Mouse (Mus musculus) frontal cortex, adult 2 months (tissue): Measurements from ENCODE around the gene Ndufaf3. TPM values are rescaled to one million over a fixed set of nuclear protein-coding genes. Genes with fewer than 3 reads are reported as not detected.
A peak's percentile ranks its signal among the peaks of the same experiment; 100 is the strongest.
"Not testable (repeated sequence)": the region's sequence is repeated elsewhere in the genome, so short reads cannot be mapped to it uniquely, and the experiment has no call there.

Experiments used
- DNase-seq, 2 experiments: peaks; one replicate each; pipeline ENCODE4 v3.0.0; 2022; ENCODE audit warnings: low spot score in 1 of 2; ENCODE audit errors: extremely low spot score in 1 of 2
- polyA plus RNA-seq: library from polyadenylated mRNA; depleted of rRNA; stranded (reverse); fragments of >200 nt; gene quantifications from 2 replicates; pipeline ENCODE4 v1.2.3, GENCODE M21; 2012; rRNA removed

The Ndufaf3 gene
- polyA plus RNA-seq: 61.2 and 63.4 TPM in 2 replicates

DNA sequence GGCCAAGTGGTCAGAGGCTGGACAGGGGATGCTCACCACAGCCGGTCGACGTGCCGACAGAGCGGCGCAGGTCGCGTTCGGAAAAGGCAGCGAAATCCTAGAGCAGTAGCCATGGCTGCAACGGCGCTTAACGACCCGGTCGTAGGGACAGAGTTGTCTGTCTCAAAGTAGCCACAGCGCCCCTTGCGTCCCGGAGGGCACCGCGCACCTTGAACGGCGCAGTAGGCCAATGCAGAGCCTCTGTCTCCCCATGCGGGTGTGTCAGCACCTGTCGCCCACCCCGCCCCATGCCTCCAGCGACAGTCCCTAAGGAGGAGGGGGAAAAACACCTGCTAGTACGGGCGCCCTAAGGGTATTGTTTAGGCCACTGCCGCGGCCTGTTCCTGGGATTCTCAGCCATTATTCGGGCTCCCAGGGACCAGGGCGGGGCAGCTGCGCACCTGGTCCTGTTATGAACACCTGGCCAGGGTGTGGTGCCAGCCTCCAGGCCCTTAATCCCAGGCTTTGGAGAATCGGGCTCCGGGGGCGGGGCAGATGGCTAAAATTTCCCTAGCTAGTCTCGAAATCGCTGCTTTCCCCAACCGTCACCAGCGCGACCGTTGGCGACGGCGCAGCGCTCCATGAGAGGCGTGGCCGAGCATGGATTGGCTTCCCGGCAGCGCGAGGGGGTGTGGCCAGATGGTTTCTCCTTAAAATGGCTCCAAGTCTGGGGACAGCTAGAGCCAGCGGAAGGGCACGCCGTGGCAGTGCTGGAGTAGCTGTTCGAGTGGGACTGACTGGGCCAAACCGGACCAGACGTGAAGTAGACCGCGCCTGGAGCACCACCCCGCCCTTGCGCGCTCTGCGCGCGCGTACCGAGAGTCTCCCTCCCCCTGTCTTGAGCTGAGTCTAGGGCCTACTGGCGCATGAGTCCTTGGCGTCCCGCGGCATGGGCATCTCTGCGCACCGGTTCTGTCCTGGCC lies at the start of gene Ndufaf3:
Ndufaf3 (minus strand) TSS at position 620 of the 962 bp plus-strand sequence.
- DNase-seq: peak; percentile 92 to 97

DNA sequence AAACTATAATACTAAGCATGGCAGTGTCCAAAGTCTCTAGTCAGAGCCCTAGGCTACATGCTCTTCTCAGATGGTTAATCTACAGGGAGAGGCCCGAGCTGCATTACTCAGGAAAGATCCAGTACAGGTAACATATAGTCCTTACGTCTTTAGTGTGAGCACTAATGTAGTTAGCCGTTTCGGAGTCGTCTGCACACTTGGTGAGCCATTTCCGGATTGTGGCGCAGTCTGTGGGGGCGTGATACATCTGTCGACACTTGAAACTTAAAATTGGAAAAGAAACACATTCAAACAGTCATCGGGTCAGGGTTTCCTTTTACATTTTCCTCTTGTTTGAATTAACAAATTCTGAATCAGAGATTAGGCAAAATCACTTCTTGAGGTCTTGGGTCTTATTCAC lies 44.3 kb upstream of the Ndufaf3 start:
- peak in 1 of 2 experiments; percentile 70 for DNase-seq

DNA sequence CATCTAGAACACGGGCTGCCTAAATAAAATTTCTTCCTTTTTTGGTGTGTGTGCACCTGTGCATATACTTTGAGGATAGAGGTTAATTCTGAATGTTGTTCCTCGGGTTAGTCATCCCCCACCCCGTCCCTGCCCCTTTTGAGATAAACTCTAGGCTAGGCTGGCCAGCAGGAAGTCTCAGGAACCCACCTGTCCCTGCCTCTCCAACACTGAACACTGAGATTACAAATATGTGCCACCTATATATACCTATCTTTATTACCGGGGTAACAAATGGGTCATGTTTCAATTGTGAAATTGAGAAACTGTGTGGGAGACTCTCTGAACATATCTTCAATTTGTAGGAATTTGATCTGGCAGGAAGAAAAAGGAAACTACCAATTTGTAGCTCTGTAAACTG lies 41.7 kb upstream of the Ndufaf3 start:
- DNase-seq: no peak

DNA sequence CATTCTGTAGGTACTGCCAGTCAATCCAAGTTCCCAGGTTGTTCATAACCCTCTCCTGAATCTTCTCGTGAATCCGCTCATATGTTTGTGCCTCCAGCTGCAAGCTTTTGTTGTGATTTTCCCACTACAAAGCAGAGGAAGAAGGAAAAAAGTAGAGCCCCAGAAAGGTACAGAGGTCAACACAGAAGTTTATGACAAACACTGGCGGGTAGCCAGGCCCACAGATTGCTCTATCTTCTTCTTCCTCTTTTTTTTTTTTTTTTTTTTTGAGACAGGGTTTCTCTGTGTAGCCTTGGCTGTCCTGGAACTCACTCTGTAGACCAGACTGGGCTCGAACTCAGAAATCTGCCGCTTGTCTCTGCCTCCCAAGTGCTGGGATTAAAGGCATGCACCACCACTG lies 40.7 kb upstream of the Ndufaf3 start:
- not testable (repeated sequence) for DNase-seq

DNA sequence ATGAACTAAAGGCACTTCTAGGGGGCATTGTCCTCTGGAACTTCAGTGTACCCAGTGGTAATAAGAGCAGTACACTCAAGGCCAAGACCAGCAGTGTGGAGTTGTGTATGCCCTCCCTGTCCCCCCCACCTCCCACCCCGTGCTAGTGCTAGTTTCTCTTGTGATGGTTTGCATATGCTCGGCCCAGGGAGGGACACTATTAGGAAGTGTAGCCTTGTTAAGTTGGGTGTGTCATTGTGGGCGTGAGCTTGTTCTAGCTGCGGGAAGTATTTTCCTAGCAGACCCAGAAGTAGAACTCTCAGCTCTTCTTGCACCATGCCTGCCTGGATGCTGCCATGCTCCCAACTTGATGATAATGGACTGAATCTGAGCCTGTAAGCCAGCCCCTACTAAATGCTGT lies 34.8 kb upstream of the Ndufaf3 start:
- no peak for DNase-seq

DNA sequence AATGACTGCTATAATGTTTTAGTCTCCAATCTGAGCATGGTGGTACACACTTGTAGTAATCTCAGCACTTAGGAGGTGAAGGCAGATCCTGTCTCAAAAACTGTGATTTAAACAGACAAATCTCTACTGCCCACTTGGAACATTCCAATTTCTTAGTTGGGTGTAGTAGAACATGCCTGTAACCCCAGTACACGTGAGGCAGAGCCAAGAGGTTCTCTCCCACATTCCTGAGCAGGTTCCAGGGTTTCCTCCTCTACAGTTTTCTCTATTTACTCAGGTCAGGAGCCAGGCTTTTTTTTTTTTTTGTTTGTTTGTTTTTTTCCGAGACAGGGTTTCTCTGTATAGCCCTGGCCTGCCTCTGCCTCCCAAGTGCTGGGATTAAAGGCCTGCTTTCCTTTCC lies 32.8 kb upstream of the Ndufaf3 start:
- no peak for DNase-seq

DNA sequence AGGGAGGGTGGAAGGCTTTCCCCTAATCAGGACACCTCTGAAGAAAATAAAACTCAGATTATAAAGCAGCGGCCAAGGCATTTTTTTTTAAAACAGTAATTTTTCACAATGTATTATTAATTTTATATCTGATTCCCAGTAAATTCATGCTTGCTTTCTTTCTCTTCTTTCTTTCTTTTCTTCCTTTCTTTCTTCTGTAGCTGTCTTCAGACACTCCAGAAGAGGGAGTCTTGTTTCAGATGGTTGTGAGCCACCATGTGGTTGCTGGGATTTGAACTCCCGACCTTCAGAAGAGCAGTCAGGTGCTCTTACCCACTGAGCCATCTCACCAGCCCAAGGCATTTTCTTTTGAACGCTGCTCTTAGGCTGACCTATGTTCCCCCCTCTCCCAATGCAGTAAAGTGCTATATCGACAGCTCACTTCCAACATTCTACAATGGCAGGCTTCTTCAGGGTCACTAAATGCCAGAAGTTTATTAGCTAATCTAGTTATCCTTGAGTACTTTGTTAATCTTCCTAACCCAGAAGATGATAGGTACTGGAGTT lies 31.9 kb upstream of the Ndufaf3 start:
- DNase-seq: no peak

DNA sequence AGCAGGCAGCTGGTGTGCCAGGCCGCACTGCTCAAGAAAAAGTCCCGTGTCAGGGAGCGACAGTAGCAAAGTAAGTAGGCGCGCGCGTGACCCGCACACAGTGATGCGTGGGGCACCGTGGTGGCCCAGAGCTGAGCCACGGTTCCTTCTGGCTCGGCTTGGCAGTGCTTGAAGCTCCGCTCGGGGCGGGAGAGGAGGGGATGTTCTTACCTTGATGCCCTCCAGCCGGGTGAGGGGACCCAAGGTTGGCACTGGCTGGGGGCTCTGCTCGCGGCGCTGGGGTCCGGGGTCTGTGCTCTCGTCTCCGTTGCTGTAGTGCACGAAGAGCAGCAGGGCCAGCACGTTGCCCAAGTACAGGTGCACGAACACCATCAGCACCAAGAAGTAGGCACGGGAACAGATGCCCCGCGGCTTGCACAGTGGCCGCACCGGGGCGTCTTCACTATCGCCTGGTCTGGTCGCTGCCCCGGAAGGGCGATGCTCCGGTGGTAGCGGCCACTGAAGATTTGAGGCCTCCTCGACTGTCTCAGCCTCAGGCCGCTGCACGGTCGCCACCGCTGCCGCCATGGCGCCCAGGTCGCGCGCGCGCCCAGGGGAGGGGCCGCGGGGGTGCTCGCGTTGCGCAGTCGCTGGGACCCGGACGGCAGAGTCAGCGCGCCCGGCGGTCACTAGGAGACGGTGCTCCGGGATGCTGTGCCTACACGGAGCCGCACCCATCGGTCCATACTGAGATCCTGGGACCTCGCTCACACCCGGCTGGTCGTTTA lies 29.9 kb upstream of the Ndufaf3 start, which contains the start of gene P4htm:
P4htm (minus strand) TSS at position 670 of the 767 bp plus-strand sequence.
- DNase-seq: peak in 1 of 2 experiments; percentile 80

DNA sequence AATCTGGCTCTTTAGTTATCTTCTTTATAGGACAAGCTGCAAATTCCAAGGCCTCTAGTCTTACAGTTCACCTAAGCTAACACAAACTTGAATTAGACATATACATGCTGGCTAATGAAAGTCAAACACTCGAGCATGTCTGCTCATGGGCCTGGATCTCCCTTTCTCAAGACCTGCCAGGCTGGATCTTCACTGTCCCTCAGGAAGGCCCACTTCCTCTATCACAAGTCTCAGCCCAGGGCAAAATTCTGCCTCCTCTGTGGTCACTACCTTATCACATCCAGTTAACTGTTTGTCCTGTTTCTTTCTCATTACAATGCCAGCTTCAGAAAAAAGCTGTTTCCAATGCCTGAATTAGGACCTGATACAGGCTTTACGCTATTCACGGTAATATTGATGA lies 27.1 kb upstream of the Ndufaf3 start:
- no peak for DNase-seq

DNA sequence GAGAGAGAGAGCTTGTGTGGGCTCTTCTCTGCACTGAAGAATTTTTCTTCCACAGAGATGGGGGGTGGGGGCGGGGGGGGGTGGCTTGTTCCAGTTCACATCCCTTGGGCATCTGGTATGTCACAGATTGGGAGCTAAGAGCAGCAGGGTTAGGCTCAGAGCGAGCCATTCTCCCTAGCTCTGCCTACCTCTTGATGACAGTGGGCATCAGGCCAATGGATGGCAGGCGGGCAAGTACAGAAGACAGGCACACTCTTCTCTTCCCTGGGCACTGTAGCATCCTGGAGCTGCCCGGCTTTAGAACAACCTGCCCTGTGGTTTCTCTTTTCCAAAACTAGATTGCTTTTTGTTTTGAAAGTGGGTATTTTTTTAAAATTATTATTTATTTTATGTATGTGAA lies 24.2 kb upstream of the Ndufaf3 start:
- no peak for DNase-seq

DNA sequence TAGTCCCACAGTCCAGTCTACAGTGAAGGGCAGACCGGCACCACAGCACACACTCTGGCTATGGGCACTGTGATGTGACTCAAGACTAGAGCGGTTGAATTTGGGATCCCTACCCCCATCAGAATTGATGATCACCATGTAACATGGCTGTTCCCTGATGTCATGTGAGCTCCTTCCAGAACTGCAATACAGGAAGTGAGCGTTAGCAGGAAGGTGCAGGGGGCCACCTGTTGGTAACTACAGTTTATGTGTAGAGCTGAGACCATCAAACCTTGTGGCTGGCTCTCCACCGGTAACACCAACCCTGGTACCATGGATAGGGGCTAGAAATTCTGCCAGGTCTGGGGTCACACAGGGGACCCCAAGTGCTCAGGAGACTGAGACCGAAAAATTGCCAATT lies 22.0 kb upstream of the Ndufaf3 start:
- DNase-seq: no peak

DNA sequence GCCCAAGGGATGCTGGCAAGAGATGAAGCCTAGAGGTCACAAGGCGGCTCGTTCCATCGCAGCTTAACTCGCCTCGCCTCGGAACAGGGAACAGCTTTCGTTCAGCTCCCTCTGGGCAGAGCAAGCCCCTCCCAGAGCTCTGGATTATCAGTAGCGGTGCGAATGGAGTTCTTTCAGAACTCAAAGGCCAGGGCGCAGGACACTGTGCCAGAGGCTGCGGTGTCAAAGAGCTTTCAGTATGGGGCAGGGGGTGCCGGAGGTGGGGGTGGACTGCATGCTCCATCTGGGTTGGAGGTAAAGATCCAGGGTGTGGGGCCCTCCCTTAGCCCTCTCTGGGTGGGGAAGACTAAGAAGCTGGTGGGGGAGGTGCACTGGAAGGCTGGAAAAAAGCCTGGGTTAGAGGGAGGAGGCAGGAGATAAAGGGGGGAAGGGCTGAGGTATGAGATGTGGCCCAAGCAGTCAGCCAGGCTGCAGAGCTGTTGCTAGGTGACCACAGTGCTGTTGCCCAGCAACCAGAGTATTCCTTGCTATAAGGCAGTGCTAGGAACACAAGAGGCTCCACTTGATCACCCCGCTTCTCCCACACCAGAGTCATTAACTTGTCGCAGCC lies 20.4 kb upstream of the Ndufaf3 start:
- peak; percentile 90 to 93 for DNase-seq

DNA sequence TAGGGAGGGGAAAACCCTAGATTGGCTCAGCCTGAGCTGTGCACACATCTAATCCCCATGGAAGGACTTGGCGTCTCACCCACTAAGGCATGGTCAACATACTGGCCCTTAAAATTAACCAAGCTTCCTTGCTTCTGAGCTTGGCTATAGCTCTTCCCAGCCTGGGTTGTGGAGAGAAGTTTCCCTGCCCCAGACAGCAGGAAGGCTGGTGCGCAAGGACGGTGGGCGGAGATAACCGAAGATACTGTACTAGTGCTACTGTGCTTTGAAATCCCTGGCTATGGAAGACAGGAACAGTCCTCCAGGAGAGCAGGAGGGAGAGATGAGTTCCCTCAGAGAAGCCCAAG lies 12.1 kb upstream of the Ndufaf3 start:
- DNase-seq: no peak

DNA sequence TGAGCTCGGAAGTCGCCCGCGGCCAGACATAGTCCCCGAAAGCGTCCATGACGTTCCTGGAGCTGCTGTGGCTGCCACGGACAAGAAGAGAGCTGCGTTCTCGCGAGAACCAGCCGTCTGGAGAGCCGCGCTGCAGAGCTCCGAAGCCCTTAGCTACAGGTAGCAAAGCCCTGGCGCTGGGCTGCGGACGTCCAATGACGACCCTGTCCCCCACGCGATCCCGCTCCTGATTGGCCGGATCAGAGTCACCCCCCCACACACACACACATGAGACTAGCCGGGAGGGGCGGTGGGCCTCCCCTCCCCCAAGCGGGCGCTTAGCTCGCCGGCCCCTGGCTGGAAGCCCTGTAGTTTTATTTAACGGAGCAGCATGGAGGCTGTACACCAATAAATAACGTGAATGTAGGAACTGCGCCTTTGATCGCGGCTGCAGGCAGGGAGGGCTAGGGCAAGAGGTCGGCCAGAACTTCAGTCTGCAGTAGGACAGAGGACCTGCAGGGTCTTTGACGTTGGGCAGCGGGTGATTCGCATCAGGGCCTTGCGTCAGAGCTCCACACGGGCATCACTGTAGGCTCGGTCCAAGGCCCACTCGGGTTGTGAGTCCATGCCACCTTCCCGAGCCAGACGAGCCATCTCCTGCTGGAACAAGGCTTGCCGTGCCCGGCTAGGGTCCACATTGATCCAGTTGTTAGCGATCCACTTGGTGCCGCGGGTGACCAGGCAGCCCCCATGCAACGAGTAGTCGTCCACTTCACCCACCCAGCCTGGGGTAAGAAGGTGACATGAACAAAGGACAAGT lies 11.5 kb upstream of the Ndufaf3 start, which contains the start of gene Wdr6:
Wdr6 (minus strand) TSS at position 195 of the 799 bp plus-strand sequence.
- peak; percentile 89 to 90 for DNase-seq

DNA sequence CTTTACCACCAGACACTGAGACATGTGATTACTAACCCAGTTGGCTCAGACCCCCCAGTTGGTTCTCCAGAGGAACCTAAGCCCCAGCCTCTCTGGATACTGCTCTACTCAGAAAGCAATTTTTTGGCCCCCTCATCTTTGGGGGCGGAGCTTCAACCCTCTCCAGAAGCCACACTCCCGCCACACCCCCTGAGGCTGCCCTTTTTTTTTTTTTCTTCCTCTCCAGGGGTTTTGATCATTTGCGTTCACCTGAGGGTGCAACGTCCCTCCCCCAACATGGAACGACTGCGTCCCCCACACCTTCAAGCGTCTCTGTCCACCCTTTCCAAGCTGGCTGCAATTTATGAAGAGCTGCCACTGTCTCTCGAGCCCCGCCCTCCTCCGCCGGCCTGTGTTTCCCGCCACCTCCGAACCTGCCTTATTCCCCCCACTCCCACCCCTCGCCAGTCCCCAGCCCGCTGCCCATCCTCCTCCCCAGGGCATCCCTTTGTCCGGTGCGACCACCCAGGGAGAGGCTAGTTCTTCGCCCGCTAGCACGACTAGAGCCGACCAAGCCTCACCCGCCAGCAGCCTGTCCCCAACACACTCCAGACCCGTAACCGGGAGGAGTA lies 10.8 kb upstream of the Ndufaf3 start:
- DNase-seq: no peak

DNA sequence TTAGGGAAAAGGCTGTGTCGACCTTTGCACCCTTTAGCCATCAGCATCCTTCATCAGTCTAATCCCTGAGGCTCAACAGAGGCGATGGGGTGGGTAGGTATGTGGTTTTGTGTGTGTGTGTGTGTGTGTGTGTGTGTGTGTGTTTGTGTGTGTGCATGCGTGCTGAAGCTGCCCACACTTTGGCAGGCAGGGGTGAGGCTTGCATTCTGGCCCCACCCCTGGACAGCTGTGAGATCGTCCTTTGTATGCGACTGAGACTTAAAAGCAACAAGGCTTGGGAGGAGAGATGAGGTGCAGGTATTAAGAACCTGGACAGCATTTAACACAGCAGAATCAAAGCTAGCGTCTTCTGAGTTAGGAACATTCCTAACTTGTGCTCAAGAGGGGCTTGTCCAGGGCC lies 9.8 kb upstream of the Ndufaf3 start:
- no peak for DNase-seq

DNA sequence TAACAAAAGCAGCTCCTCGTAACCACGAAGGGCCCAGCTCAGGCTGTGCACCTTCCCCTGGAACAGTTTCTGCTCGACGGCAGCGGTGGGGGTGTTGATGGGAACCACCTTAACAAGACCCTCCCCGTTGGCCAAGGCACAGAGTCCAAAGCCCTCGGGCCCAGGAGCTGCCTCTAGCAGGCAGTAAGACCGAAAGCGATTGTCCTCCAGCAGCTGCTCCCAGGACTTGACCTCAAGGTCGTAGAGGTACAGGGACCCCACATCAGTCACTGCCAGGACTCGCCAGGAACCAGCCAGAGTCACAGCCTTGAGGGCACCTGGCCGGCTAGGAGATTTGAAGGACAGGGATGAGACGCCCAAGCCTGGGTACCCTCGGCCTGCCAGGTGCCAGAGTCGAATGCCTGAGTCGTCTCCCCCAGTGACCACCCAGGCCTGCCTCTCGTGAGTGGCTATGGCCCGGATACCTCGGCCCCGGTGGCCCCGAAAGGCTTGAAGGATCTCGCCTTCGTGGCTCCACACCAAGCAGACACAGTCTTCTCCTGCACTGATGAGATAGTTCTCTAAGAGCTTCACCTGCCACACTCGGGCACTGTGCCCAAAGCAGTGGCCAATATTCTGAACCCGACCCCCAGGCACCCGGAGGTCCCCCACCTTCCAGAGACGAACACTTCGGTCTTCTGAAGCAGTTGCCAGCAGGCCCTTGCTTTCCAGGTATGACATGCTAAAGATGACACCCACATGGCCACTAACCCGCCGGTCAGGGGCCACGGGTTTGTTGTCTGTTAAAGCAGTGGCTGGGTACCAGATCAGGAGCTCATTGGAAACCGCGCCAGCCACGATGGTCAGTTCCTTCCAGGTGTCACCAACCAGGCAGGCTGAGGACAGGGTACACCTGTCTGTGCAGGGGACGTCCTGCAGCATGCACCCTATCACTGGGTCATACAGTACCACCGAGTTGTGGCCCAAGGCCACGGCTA lies 8.4 kb upstream of the Ndufaf3 start:
- DNase-seq: no peak

DNA sequence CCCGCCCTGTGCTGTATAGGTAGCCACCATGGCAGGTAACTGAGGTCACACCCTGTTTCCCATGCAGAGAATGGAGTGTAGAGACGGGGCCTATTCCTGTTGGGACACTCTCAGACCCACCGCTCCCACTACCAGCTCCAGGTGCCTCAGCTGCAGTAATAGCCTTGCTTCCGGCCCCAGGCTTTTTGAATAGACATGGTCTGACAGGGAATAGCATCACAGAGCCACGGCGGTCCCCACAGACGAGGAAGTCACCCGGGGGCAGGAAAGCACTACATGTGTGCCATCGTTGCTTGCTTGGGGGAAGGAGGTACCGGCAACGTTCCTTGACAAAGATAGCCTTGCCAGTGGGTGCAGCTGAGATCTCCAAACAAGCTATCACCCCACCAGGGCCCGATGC lies 7.7 kb upstream of the Ndufaf3 start:
- no peak for DNase-seq
